Mouse (Mus musculus): ENCODE measurements around the gene Ccl12.

Gene Ccl12

DNA sequence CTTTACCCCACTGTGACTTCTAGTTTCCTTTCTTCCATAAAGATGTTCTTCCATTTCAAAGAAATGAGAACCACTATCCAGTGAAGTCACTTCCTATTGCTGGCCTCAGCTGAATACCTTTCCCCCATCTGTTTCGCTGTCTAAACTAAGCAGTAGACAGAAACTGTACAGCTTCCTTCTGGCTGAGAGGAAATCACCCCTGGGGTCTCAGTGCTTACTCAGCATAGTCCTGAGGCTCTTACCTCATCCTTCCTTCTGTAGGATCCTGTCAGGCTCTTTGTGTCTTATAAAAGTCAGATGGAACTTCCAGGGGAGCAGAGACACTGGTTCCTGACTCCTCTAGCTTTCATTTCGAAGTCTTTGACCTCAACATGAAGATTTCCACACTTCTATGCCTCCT is at the start of gene Ccl12:
Ccl12 (plus strand) TSS at position 317 of the 400 bp plus-strand sequence.
- no peak for DNase-seq

DNA sequence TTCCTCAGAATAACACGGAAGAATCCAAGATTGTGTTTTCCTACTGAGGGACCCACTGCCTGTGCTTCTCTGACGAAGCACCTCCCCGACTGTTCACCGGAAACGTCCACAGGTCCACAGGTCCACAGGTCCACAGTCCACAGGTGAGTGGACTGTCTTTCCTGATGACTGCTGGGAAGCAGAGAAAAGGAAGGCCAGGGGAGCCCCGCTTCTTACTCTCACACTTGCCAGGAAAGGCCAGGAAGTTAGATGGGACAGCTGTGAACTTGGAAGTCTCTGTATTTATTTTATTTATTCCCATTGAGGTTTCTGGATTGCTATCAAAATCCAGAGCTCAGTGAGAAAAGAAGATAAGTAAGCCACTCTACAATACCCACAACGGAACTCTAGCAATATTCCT is 47.8 kb upstream of the Ccl12 start:
- no peak for DNase-seq

DNA sequence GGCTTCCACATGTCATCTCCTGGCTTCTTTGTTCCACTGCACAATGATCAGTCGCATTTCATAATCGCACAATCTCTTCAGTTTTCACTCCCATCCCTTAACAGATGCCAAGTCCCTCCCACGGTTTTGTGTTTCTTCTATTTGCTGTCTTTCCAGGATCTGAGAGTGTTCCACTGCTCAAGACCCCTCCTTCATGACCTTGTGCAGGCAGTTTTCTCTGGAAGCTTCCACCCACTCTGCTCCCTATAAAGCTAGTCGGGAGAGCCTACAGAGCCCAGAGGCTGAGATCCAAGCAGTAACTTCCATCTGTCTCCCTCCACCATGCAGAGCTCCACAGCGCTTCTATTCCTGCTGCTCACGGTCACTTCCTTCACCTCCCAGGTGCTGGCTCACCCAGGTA is 44.0 kb upstream of the Ccl12 start, which contains the start of gene Ccl11:
Ccl11 (plus strand) TSS at position 178 of the 400 bp plus-strand sequence.
- DNase-seq, result no peak

DNA sequence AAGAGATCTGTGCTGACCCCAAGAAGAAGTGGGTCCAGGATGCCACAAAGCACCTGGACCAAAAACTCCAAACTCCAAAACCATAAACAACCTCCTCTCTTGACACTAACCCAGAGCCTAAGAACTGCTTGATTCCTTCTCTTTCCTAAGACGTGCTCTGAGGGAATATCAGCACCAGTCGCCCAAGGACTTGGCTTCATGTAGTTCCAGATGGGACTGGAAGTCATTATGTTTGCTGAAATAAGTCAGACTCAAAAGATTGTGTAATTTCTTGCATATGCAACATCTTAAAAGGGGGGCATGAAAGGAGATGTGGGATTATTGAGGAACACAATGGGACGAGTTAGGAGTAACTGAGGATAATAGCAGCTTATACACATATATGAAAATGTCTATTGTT is 39.4 kb upstream of the Ccl12 start:
- DNase-seq, result no peak

DNA sequence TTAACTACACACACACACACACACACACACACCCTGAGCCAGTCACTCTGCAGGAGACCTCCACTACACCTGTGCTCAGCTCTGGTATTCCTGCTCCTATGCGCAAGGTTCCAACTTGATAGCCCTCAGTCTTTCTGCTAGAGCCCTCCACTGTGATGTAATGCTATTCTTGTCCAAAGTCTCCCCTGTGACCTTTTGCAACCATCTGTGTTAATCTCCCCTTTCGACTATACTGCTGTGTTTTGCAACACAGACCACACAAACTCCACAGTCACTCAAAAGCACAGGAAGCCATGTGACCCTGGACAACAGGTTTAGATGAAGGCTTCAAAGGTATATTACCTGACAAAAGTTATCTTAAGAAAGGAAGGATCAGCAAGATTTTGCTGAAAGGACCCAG is 38.2 kb upstream of the Ccl12 start:
- DNase-seq, result no peak

DNA sequence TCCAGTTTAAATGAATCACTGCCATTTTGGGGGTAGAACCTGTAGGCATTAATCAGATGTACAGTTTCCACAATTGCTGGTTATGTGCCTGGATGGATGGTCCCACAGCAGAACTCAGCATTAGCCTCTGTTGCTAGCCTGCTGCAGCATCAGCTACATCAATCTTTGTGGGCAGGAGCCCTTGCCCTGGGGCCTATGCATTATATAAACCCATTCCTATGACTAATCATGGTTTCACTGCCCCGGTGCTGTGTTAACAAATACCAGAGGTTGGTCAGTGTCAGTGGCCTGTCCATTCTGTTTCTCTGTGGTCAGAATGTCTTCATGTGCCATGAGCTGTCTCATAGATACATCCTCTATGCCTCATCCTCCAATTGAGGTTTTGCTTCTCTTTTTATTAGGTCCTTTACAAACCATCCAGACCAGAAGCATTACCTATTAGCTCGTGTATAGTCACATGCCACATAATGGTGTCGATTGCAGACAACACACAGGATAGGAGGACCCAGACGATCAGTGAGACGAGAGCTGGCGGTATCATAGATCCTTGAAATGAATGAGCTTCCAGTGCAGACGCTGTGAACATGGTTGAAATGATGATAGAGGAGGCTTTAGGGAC is 34.6 kb upstream of the Ccl12 start:
- DNase-seq, result no peak

DNA sequence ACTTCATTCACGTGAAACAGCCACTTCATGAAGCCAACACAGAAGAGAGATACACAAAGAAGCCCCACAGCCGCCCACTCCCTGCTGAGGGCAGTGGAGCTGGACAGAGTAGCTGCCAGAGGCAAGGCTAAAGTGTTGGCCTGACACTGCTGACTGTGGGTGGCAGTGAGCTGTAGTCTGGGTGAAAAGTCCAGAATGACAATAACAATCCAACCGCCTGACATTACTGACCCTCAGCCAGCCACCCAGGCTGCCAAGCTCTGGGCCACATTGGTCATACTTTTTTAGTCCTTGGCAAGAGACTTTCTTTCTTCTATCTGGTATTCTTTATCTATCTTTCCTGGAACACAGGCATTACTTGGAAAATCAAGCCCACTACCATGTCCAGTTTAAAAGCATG is 30.6 kb upstream of the Ccl12 start:
- DNase-seq, result no peak

DNA sequence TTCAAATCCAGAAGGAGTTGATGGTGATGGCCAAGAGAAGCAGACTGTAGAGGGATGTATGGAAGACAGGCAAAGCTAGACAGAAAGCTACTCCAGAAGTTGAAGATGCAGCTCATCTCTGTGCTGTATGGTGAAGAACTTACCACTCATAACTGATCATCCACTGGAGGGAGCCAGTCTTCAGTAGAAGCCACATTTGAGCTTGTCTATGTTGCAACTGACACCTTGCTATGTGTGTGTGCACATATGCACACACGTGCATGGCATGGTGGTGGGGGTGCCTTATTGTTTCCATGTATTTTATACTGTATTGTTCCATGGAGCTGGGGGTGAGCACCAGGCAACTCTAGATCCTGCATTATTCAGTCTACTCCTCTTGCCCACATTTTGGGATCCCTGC is 29.3 kb upstream of the Ccl12 start:
- DNase-seq, result no peak

DNA sequence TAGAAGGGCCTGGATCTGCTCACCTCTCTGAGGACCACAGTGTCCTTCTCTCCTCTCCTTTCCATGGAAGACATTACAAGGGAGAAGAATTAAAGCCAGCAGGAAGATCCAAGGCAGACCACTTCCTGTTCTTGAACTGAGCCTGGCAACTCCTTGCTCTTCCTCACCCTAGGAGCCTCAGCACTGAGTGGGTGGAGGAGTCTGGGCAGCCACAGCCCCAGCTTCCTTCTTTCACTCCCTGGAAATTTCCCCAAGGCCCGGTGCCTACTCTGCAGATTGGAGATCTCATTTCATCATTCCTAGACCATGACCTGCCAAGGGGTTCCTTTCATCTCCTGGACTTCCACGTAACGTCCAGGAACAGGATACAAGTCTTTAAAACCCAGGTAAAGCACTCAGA is 28.7 kb upstream of the Ccl12 start:
- no peak for DNase-seq

DNA sequence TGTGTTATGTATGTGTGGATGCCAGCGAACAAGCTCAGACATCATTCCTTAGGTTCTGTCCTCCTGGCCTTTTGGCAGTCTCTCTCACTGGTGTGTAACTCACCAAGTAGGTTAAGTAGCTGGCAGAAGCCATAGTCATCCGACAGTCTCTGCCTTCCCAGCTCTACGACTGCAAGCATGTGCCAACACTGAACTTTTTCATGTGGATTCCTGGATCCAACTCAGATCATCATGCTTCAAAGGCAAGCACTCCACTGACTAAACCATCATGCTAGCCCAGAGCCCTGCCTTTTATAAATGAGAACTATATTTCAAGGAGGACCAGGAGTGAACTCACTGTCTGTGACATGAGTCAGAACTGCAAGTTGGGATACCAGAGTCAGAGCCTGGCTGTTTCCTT is 28.0 kb upstream of the Ccl12 start:
- DNase-seq, result no peak

DNA sequence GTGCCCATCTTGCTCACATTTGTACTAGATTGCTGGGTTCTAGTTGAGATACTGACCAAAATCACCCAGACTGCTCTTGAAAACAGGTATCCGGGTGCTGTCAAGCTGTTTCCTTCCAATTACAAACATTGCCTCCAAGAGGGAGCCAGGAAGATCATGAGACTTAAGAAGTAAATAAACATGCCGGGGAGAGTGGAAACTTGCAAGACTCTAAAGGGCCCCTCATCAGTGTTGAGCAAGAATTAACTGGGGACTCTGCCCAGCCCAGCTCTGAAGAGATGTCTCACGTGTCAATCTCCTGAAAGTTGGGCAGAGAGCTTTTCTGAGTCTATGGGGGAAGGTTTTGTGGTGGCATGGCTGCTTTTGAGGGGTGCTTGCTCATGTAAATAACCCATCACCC is 24.6 kb upstream of the Ccl12 start:
- no peak for DNase-seq

DNA sequence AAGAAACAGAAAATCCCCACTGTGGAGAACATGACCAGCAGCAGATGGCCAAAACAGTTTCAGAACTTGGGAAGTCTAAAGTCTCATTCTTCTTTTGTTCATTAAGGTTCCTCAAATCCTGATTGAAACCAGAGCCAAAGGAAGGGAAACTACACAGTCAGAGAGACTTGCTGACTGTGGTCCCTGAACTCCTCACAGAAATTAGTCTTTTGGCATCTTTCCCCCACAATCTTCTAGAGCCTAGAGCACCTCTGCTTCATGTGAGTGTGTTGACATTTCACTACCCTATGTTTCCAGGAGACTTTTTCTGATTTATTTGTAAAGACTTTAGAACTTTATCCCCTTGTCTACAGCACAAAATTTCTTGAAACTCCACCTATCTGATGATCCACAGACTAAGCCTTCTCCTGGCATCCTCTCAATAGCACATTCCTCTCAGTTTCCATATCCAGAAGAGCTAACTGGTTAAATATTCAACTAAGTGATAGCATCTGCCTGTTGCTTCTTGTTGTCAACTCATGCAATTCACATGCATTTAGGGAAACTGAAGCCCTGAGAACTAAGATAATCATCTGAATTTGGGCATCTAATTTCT is 23.4 kb upstream of the Ccl12 start:
- DNase-seq, result no peak

DNA sequence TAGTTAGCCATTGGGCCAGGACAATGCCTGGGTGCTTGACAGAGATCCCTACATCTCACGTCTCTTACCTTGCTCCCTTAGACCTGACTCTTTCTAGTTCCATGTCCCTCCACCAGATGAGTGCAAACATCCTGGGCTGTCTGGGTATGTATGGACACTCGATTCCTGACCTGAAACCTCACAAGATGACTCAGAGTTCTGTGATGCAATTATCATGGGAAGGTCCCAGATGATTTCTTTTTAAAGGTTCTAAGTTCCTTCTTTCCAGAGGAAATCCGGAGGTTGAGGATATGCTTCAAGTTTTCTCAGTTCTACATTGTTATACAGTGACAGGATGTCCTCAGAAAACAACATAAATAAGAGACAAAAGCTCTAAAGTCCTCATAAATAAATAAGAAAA is 20.8 kb upstream of the Ccl12 start:
- DNase-seq, result no peak

DNA sequence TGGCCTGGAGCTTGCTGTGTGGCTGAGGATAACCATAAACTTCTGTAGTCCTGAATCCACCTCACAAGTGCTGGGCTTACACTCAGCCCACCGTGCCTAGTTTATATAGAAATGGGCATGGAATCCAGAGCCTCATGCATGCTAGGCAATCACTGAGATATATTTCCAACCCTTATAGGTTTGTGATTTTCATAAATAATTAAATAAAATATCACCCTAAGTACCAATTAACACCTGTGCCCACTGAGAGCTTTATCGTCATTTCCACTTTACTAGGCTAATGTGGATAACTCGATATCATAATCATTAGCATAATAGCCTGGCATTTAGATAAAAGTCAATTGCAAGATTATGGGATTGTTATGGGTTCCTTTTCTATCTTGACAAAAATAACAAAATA is 17.3 kb upstream of the Ccl12 start:
- DNase-seq, result no peak

DNA sequence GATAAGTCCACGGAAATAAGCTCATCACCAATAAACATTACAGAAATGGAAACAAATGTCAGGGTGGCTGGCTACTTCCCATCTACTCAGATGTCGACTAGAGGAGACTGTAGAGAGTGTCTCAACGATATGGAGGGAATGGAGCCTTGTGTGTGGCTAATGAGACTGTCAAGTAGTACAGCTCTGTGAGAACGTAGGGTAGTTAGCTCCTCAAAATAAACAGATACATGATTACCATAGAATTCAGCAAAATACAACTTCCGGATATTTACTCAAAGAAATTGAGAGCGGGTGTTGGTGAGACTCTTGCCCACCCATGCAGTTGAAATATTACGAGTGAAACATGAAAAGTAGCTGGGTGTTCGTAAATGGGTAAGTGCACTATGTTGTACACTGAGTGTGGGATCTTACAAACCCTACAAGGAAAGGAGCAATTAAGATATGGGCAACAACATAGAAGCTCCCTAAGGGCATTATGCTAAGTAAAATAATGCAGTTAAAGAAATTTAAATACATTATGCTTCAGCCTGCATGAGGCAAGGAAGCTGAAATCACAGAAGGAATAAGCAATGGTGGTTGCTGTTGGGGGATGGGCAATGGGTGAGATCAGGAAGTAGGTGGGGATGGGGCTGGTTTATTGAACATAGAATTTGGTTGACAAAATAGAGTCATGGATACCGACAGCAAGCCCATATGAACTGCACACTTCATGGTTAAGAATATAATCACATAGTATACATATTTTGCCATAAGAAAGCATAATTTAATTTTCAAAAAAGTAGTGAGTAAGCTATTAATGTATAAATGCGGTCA is 1.9 kb upstream of the Ccl12 start:
- no peak for DNase-seq

DNA sequence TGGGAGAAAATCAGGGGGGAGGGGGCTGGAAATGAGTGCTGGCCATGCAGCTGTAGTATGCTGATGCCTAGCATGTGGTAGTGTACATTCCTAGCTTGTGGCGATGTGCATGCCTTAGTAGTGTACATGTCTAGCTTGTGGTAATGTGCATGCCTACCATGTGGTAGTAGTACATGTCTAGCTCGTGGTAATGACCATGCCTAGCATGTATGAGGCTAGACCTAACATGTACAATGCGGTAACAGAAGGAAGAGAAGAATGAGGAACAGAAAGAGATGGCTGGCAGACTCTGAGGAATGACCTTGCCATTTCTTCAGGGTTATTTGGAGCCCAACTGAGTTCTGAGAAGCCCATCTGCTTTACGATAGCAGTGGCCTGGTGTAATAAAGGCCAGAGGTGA is 558 bp upstream of the Ccl12 start:
- DNase-seq, result no peak

DNA sequence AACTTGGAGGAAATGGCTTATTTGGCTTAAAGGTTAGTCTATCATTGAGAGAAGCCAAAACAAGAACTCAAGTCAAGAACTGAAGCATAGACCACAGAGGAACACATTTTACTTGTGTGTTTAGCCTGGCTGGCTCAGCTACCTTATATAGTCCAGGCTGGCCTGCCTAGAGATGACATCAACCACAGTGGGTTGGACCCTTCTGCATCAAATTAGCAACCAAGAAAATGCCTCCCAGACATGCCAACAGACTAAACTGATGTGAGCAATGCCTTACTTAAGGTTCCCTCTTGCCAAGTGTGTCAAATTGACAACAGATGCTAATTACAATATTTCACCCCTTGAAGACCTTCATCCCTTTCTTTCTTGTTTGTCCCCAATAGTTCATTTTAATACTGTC is 8.0 kb downstream of the Ccl12 start:
- DNase-seq, result no peak

DNA sequence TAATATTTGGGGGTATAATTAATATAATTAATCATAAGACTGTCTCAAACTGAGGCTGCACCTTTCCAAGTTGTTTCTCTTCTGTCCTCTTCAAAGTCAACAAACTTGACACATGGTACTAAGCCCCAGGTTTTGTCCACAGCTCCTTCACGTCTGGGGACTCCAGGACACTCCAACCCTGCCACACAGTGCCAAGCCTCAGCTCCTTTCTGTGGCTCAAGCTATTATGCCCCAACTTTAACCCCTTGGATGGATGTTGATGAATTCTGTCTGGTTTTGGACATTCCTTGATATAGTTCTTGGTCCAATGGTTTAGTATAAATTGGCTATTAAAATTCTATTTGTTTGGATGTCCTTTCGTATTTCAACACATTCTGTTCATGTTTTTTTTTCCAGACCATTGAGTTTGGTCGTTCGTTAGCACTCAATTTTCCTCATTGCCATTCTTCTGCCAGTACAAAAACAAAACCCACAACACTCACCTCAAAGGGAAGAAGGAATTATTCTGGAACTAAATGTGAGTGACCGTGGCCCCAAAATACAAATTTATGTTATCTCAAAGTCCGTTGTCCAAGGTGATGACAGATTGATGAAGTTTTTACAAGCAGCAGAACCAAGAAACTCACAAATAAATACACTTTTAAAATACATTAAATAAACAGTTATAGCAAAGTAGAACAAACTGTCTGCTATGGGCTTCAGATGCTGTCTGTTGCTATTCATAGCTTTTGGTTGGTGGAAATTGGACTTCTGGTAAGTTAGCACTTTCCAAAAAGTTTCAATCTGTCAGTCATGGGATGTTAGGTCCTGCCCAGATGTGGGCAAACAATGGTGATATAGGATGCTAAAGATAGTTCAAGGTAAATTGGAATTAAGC is 9.0 kb downstream of the Ccl12 start:
- no peak for DNase-seq

DNA sequence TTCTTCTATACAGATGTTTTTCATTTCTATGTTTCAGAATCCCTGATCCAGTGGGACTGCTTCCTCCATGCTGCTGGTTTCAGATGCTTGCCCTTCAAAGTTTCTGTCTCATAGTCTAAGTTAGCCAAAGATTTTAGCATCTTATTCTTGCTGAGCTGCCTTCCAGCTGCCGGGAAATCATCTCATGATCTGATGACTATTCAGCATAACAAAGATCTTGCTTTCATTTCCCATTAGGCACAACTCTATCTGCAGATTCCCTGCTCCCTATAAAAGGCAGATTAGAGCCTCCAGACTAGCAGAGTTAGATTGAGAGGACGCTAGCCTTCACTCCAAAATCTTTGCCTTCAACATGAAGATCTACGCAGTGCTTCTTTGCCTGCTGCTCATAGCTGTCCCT is 13.2 kb downstream of the Ccl12 start, which contains the start of gene Ccl8:
Ccl8 (plus strand) TSS at position 301 of the 400 bp plus-strand sequence.
- no peak for DNase-seq

DNA sequence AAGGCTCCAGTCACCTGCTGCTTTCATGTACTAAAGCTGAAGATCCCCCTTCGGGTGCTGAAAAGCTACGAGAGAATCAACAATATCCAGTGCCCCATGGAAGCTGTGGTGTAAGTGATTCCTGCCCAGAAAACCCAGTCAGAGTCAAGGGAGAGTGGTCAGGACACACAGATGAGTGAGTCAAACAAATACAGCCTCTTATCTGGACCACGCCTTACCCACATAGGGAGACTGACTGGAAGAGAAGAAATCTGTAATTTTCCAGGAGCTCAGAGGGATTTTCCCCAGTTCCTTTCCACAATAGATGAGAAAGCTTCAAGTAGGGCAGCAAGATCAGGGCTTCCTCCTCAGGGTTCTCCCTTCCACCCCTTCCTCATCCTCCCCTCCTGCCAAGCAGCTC is 14.4 kb downstream of the Ccl12 start:
- DNase-seq, result no peak

DNA sequence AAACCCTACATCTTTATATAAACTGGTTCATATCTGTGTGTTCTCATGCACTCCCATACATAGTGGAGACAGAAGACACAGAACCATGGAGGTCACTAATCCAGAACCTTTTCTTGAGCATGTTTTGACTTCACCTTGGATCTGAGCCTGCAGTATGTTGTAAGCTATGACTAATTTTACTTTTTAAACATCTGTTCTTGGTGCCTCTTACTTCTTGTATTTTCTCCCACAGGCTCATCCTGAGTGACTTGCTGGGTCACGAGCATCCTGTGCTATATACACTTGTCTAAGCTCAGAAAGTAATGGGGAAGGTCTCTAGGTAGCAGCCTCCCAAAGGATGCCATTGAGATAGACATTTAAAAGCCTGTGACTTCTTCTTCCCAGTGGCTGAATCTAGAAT is 31.3 kb downstream of the Ccl12 start:
- DNase-seq, result no peak

DNA sequence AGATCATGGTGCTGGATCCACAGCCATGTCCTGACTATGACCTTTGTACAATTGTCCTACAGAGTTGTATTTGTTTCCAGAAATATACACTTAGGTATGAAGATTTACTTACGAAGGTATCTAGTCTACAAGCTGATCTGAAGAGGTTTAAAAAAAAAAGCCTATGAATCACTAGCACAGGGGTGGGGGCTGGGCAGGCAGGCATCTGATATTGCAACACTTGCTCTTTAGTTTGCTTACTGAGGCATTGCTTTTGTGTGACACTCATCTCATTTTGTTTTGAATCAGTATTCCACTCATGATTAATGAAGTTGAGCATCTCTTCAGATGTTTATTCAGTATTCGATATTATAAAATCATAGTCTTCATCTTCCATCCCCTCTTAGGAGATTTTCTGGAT is 34.6 kb downstream of the Ccl12 start:
- DNase-seq, result no peak

DNA sequence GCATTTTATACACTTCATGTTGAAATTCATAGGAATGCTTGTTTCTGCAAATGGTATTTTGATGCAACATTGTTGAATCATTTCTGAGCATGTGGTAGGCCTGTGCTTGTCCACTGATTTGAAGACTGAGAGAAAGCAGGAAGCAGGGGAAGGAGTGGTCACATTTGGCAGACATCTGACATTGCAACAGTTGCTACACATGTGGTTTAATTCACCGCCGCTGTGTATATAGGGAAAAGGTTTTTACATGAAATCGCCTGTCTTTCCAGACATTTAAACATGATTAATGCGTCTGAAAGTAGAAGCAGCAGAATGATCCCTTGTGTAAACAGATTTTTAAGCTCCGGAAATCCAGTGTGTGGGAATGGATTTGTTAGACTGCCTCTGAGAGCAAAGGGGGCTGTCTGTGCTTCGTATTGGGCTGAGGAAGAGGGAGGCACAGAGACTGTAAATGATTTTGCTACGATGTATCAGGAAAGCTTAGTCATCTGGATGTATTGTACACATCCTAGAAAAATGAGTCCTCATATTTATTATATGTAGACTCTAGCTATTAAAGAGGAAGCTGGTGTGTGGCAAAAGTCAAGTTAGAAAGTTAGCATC is 37.9 kb downstream of the Ccl12 start:
- DNase-seq, result no peak

Data from B cell, adult 2 months (primary cell).